Mouse (Mus musculus) layer of hippocampus, postnatal 10 days (tissue): ENCODE data around the gene Tnfrsf1a. TPM values are rescaled to one million over a fixed set of nuclear protein-coding genes. Genes with fewer than 3 reads are reported as not detected.
"Not testable (repeated sequence)": the region's sequence is repeated elsewhere in the genome, so short reads cannot be mapped to it uniquely, and the experiment has no call there.

Source experiments
- DNase-seq, 2 experiments: peaks; one replicate each; pipeline ENCODE4 v3.0.0; 2021; ENCODE audit warnings: low spot score in 2 of 2
- long read RNA-seq: library from polyadenylated mRNA; stranded (forward); transcript quantifications from one replicate; pipeline ENCODE4 v2.0.0, GENCODE M21; 2023
- total RNA-seq, 2 experiments: library from RNA; stranded (reverse); gene quantifications; 2 replicates each; pipeline ENCODE4 v1.2.3; 2021

Tnfrsf1a gene
- 10 to 100 TPM; 12.6 to 13.8 TPM for total RNA-seq
- long read RNA-seq, transcript Tnfrsf1a-201 (10 exons, 2,156 nt): major isoform, 10 of 12 reads
- long read RNA-seq, partial matches to known transcripts: 1 of 12 reads
- long read RNA-seq, other reads (novel, unspliced or antisense): 1 of 12 reads

- no peak for DNase-seq
These were observed at the start of gene Tnfrsf1a for GRCm38 (mm10) chr6:125348721-125349574. Gene Tnfrsf1a (plus strand): TSS chr6:125349362.

- no peak for DNase-seq
These were observed 48.2 kb upstream of the Tnfrsf1a start for GRCm38 (mm10) chr6:125300982-125301381.

- DNase-seq: no peak
These were observed 46.8 kb upstream of the Tnfrsf1a start for GRCm38 (mm10) chr6:125302231-125302982.

GRCm38 (mm10) chr6:125303242-125303641 lies 45.9 kb upstream of the Tnfrsf1a start:
- DNase-seq: no peak

GRCm38 (mm10) chr6:125304408-125304807 lies 44.8 kb upstream of the Tnfrsf1a start:
- DNase-seq: not testable (repeated sequence)

GRCm38 (mm10) chr6:125305465-125305864 lies 43.7 kb upstream of the Tnfrsf1a start:
- no peak for DNase-seq

- DNase-seq: no peak
These were observed 42.1 kb upstream of the Tnfrsf1a start for GRCm38 (mm10) chr6:125307091-125307490.

- DNase-seq: no peak
These were observed 40.2 kb upstream of the Tnfrsf1a start for GRCm38 (mm10) chr6:125308921-125309320.

GRCm38 (mm10) chr6:125309406-125309805 lies 39.8 kb upstream of the Tnfrsf1a start:
- DNase-seq: no peak

- no peak for DNase-seq
These were observed 37.0 kb upstream of the Tnfrsf1a start for GRCm38 (mm10) chr6:125312171-125312570.

- DNase-seq: no peak
These were observed 36.4 kb upstream of the Tnfrsf1a start for GRCm38 (mm10) chr6:125312581-125313355.

- DNase-seq: peak; percentile 50 to 63
These were observed 35.5 kb upstream of the Tnfrsf1a start, which contains the start of gene Ltbr for GRCm38 (mm10) chr6:125313546-125314230. Gene Ltbr (minus strand): TSS chr6:125313885.

GRCm38 (mm10) chr6:125314231-125314563 lies 35.0 kb upstream of the Tnfrsf1a start:
- DNase-seq: no peak

- DNase-seq: no peak
These were observed 34.4 kb upstream of the Tnfrsf1a start for GRCm38 (mm10) chr6:125314746-125315145.

- DNase-seq: no peak
These were observed 32.1 kb upstream of the Tnfrsf1a start for GRCm38 (mm10) chr6:125317077-125317476.

GRCm38 (mm10) chr6:125318981-125319918 lies 29.9 kb upstream of the Tnfrsf1a start:
- no peak for DNase-seq

GRCm38 (mm10) chr6:125319919-125320296 lies 29.3 kb upstream of the Tnfrsf1a start:
- DNase-seq: no peak

GRCm38 (mm10) chr6:125320323-125320722 lies 28.8 kb upstream of the Tnfrsf1a start, which contains the start of gene Scnn1a:
Gene Scnn1a (plus strand): TSS chr6:125320659.
- DNase-seq: no peak

GRCm38 (mm10) chr6:125321114-125321855 lies 27.9 kb upstream of the Tnfrsf1a start:
- no peak for DNase-seq
